Mouse (Mus musculus) hematopoietic stem cell, adult 5-6 weeks (primary cell): Measurements from ENCODE around the gene Ick. TPM values are rescaled to one million over a fixed set of nuclear protein-coding genes. Genes with fewer than 3 reads are reported as not detected.
A peak's percentile ranks its signal among the peaks of the same experiment; 100 is the strongest.

Experiments used
- ATAC-seq, 2 experiments: fragments of 125-278 bp in 1 of 2; replicated peaks in 1 of 2; 2 replicates each; pipeline ENCODE4 v1.8.0; 2016 to 2017; ENCODE audit warnings: inconsistent platforms in 2 of 2, mild to moderate bottlenecking in 2 of 2, moderate number of reproducible peaks in 2 of 2, low read depth in 1 of 2, moderate TSS enrichment in 1 of 2; ENCODE audit not compliant: low FRiP score in 2 of 2, poor library complexity in 2 of 2, severe bottlenecking in 2 of 2, insufficient read depth in 1 of 2, low TSS enrichment in 1 of 2
- total RNA-seq: library from RNA; stranded (forward); fragments of 172-1452, 232-1000 nt; gene quantifications from 2 replicates; pipeline ENCODE4 v1.2.3, GENCODE M21; 2017

Ick gene
- total RNA-seq, 1 experiment from 2014 or later, result 19.2 TPM

GRCm38 (mm10) chr9:78124297-78124696 is 15.3 kb downstream of the Ick start:
- ATAC-seq, result no peak

DNA sequence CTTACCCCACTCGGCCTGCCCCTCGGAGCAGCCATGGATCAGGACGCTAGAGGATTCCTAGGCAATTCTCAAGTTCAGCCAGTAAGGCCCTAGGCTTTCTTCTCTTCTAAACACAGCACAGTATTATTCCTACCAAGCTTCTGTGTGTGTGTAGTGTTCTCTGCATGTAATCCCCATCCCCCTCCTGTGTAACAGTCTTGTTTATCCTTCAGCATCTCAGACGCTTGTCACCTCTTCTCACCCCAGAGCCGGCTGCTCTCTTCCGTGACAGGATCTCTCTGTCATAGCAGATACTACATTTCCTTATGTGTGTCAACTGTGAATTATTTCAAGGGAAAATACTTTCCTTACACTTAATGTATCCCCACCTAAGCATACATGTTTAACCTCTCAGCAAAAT is 17.0 kb downstream of the Ick start:
- no peak for ATAC-seq

DNA sequence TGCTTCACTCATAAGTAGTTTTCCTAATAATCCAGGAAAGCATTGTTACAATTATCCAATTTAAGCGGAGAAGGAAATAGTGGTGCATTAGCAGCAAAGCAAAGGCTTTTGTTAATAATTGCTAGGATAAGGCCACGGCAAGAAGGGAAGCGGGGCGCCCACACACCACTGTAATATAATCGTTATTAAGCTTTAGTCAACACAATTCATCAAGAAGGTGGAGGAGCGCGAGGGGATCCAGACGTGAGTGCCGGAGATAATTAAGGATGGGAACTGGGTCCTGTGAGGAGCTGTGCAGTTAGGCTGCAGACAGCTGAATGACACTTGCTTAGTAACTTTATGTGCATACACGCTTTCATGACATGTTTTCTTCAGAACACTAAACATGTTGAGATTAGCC is 17.7 kb downstream of the Ick start:
- ATAC-seq, result no peak

DNA sequence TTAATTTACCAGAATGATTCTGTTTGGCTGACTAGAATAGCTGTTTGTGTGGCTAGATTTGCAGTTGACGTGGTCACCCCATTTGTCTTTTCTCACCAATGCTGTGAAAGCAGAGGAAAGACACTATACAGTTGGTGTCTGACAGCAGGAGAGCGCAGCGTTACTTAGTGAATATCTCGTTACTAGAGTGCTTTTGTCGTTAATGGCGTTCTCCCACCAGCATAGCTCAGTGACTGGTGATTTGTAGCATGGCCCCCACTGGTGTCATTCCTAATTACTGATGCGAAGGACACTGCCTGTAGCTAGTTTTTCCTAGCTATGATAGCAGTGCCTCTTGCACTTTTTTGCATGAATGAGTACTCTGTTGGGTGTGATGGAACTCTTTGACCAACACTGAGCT is 26.7 kb downstream of the Ick start:
- ATAC-seq, result no peak

DNA sequence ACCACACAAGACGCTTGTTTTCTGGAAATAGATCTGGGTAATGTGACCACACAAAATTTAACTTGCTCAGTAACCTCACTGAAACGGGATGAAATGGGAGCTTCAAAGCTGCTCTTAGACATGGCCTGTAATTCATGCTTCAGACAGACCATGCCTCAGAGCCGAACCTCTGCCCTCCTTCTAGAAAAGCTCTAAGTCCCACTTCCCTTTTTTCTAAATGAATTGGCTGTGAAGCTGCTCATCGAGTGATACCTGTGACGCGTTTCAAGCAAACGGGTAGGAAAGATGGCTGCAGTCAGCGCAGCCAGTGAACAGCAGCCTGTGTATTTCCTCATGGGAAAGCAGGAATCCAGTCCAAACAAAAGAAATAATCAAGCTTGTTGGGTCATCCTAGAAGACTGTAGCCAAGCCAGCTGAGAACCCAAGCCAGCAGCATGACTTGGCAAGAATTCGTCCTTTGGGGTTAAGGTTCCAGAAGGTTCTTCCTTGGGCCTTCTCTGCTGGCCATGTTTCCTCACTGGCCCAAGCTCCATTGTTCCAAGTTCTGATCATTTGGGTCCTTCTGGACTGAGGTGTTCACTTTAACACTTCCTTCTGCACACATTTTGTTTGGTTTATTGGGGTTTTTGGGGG is 29.2 kb downstream of the Ick start:
- no peak for ATAC-seq

- no peak for ATAC-seq
Observed at GRCm38 (mm10) chr9:78139463-78139862, 30.5 kb downstream of the Ick start.

DNA sequence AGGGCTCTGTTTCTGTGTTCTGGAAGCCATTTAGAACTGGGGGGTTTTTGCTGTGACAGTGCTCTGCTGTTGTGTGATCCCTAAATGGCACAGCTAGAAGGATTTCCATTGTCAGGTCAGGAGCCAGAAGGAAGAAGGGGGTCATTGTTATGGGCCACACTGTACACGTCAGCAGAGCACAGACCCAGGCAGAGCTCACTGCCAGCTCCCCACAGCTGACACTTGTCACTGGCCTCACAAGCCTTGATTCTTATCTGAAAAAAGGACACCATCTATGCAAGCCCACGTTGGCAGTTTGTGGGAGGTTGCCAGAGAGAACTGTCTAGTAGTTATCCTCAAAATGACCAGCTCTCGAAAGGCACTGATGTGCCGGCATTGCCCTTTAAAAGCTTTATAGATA is 37.1 kb downstream of the Ick start:
- ATAC-seq, result no peak

GRCm38 (mm10) chr9:78146627-78147026 is 37.6 kb downstream of the Ick start:
- ATAC-seq, result no peak

DNA sequence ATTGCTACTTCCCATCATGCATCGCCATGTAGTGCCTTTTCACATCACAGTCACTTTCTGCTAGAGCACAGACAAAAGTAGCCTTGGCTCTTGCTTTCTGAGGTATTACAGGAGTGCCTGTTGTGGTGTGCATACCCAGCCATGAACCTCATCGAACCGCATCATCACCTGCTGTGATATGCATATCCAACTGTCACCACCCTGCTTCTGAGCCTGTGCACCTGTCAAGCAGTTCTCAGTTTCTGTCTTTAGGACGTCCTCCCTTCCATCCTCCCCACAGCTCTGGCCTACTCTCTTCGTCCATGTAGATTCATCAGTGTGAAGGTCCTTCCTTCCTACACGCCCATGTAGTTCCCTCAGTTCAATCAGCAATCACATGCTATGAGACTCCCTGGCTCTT is 39.2 kb downstream of the Ick start:
- ATAC-seq, result no peak

GRCm38 (mm10) chr9:78149770-78150169 is 40.8 kb downstream of the Ick start:
- ATAC-seq, result peak in 1 of 2 experiments; percentile 53; a peak in 1 of 4 replicates

DNA sequence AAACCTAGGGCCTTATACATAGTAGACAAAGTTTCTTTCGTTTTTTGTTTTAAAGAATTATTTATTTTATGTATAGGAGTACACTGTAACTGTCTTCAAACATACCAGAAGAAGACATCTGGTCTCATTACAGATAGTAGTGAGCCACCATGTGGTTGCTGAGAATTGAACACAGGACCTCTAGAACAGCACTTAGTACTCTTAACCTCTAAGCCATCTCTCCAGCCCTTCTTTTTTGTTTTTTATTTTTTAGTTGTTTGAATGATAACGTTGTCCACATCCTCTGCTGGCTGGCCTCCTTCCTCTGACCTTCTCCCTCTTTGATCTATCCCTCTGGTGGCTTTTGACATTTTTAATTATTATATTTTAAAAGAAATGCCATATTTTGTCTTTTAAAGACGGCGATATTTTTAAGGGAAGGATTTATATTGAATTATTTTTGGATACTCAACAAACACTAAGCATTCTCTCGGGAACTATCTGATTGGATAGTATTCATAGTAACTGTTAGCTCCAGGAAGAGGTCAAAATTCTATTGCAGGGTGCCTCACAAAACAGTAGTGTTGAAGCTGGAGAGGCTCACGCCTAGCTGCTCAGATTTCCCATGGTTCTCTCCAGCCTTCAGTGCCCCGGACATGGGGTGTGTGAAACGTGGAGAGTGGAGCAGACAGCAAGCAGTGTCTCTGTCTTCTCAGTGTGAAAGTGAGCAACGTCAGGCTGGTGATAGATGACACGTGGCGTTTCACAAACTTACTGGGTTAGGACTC is 45.4 kb downstream of the Ick start:
- ATAC-seq, result no peak

DNA sequence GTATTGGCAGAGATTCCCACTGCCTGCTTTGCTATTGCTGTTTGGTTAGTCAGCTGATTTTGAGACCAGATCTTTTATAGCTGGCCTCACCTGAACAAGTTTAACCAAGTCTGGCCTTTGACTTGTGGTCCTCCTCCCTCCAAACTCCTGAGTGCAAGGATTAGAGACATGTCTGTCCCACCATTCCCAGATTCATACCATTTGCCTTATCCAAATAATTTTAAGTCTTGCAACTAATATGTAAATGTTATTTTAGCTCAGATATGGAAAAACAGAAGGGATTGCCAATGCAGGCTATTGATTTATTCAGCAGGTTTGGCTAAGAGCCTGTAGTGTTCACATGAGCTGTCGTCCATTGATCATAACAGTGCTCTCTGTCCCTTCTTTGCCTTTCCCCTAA is 48.2 kb downstream of the Ick start:
- no peak for ATAC-seq

DNA sequence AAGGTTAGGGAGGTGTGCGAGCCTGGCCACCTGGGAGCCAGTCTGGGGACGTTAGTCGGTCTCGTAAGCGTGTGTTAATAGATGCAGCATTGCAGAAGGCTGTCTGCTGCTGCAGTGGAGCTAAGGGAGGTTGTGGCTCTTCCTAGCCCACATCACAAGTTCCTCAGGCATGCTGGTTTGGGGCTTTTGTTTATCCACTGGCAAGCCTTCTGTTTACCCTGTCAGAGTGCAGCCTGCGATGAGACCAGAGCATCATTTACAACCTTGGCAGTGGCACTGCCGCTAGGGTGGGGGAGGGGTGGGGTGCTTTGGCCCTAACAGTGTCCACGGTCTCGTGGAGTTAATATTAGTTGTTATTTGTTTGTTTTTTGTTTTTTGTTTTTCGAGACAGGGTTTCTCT is 54.3 kb downstream of the Ick start:
- ATAC-seq, result no peak

DNA sequence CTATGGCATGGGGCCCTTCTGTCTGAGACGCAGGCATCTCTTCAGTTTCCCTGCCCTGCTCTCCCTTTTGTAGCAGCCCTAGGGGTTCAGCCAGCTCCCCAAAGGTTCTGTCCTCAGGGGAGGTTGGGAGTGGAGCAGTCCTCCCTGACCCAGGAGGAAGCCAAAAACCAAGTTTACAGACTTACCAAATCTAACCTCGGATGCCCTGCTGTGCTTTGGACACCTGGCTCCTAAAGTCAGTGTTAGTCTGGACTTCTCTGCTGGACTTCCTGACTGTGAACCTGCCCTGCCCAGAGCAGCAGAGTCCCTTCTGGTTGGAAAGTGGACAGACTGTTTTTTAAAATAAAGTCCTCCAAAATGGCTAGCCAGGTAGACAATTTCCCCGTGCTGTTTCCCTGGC is 55.7 kb downstream of the Ick start:
- ATAC-seq, result no peak

DNA sequence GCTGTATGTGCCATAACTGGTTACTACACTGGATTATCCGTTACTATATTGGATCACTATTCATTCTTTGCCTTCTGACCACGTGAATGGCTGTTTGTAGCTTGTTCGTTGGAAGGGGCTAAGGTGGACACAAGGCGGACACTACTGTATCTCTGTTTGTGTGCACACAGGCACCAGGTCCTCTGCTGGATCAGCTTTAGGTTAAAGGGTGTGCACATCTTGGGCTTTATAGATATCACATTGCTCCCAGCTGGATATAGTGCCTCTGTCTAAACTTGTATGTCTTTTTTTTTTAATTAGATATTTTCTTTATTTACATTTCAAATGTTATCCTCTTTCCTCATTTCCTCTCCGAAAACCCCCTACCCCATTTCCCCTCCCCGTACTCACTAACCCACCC is 56.5 kb downstream of the Ick start:
- no peak for ATAC-seq

DNA sequence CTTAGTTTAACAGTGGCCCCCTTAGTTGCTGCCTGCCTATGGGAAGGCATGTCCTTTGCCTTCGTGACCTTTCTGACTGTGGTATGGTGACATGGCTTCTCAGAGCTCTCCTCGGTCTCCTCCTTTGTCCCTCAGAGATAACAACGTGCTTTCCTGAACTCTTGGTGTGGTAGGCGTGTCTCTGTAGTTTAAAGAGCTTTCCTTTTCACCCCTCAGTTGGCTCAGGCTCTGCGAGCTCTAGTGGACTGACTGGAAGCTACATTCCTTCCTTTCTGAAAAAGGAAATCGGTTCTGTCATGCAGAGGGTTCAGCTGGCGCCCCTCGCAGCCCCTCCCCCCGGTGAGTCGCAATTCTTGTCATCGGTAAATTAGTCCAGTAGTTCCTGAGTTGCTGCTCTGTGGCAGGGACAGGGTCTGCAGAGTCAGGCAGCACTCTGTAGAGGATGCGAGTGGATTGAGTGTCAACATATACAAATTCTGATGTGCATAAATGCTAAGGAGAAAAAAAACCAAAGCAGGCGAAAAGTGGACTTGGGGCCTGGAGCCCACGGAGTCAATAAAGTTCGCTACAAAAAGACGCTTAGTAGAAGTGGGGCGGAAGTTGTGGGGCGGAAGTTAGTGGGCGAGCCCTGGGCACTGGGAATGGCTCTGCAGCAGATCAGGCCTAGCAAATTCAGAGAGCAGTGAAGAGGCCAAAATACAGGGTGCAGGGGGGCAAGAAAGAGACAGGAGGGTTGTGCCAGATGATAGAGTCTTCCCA is 57.9 kb downstream of the Ick start:
- ATAC-seq, result no peak

GRCm38 (mm10) chr9:78167453-78167969 is 58.5 kb downstream of the Ick start:
- no peak for ATAC-seq

DNA sequence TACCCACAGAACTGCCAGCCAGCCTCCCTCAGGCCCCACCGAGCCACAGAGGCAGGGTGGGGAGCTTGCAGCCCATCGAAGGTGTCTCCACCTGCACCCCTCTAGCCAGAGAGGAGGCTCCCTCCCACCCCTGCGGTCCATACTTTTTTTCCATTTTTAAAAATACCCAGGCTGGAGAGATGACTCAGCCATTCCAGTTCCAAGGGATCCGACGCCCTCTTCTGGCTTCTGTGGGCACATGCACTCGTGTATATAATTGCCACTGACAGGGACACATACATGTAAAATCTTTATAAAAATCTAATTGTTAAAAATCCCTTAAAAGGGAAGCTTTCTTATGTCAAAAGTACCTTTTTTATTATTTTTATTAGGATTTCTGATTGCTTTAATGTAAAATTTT is 59.9 kb downstream of the Ick start:
- no peak for ATAC-seq
